Mouse (Mus musculus) ES-Bruce4 (cell line): ENCODE data around the gene Otop2.

Source experiments
- CTCF ChIP-seq: IDR thresholded peaks from one replicate; pipeline ENCODE4 v1.8.1; 2011; ENCODE audit warnings: low read depth, low read length
- EP300 ChIP-seq: IDR thresholded peaks from 2 replicates; pipeline ENCODE4 v1.6.1; 2011; ENCODE audit warnings: low read depth, low read length; ENCODE audit not compliant: insufficient read depth
- POLR2A ChIP-seq: IDR thresholded peaks from one replicate; pipeline ENCODE4 v1.8.1; 2011; ENCODE audit warnings: low read length; ENCODE audit not compliant: insufficient read depth

DNA sequence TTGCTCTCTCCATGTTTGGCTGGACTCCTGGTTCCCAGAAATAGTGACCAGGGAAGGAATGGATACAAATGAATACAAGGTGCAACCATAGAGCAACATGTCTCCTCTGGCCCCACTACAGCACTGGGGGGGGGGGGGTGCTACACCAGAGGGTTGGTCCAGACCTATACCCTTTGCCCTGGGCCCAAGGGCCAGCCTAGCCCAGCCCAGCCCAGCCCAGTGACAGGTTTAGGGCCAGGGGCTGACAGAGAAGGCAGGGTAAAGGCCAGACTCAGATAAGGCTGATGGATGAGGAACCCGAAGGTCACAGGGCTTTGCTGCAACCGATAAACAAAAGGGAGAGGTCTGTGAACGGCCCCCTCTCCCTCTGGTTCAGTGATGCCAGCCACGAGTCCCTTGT lies 43.0 kb downstream of the Otop2 start:
- no peak for TF ChIP-seq POLR2A
- TF ChIP-seq CTCF, result no peak
- TF ChIP-seq EP300, result no peak
